Mouse (Mus musculus): ENCODE results near the gene Hand2.

GRCm38 (mm10) chr8:57332676-57333482 is 12.1 kb downstream of the Hand2 start:
- TF ChIP-seq HCFC1 (IDR thresholded peaks at IDR 0.05; ENCODE audit: low read depth, low read length) (no peak), CTCF (IDR thresholded peaks at IDR 0.05 in 2 of 3, conservative IDR thresholded peaks at IDR 0.05 in 1 of 3; ENCODE audit: control insufficient read depth in 1 of 3, insufficient read depth in 1 of 3, low read depth in 2 of 3, low read length in 3 of 3, poor library complexity in 1 of 3, severe bottlenecking in 1 of 3) (no peak)
